Mouse (Mus musculus) effector memory CD4-positive, alpha-beta T cell, adult 5 months (primary cell): ENCODE data around the gene Rab14. TPM values are rescaled to one million over a fixed set of nuclear protein-coding genes. Genes with fewer than 3 reads are reported as not detected.

ENCODE experiments used
- polyA plus RNA-seq: library from polyadenylated mRNA; unstranded; fragments of 100-300 nt; shearing (Covaris generic); gene quantifications from one replicate; pipeline ENCODE4 v1.2.1, GENCODE M21; 2017

Gene Rab14
- 219 TPM for polyA plus RNA-seq

DNA sequence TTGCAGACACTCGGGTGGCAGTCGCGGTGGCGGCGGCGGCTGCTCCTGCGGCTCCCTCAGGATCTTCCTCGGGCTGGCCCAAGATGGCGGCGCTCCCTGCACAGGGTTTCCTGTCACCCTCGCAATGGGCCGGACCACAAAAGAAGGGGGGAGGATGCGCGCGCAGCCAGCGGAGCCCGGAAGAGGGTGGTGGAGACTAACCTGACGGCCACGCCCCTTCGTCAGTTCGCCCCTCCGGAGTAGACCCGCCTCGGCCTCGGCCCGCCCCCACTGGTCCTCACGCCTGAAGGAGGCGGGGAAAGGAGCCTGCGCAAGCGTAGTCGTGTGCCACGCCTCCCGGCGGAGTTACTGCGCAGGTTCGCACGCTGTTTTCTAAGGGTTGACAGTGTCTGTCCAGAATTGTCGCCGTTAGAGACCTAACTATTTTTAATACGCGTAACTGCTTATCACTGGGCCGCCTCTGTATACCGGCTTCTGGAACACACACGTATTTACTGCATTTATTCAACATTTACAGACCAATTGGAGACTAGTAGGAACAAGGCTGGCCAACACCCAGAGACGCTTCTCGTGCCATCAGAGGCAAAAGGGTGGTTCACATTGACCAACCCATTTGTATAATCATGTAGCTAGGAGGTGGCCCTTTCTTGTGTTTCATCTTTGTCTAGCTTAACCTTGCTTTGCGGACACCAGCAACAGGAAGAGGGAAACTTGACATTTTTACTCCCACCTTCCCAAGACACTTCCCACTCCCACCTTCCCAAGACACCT is at the start of gene Rab14:
Gene Rab14, minus strand, starts transcription at position 223 of the 771 bp plus-strand sequence.

Other genes starting within 250 kb of the Rab14 start
- gene Traf1, start 239.3 kb downstream of the Rab14 start, polyA plus RNA-seq: 1,228 TPM
- not detected for gene Hc, start 139.7 kb downstream of the Rab14 start, polyA plus RNA-seq
- gene AI182371, start 99.6 kb downstream of the Rab14 start, polyA plus RNA-seq: 2.8 TPM
- gene Cntrl, start 91.6 kb downstream of the Rab14 start, polyA plus RNA-seq: 109 TPM
- 5.5 TPM for gene Gsn, start 55.3 kb upstream of the Rab14 start, polyA plus RNA-seq
- gene Stom, start 135.9 kb upstream of the Rab14 start, polyA plus RNA-seq: 0.35 TPM
- gene 4930568D16Rik, start 166.6 kb upstream of the Rab14 start, polyA plus RNA-seq: not detected
- gene 4930402F06Rik, start 196.1 kb upstream of the Rab14 start, polyA plus RNA-seq: not detected